Mouse (Mus musculus): ENCODE results near the gene Daam2. TPM values are rescaled to one million over a fixed set of nuclear protein-coding genes. Genes with fewer than 3 reads are reported as not detected.
A peak's percentile ranks its signal among the peaks of the same experiment; 100 is the strongest.

Daam2 gene
- polyA plus RNA-seq, 1 experiment, result 8.7 TPM

DNA sequence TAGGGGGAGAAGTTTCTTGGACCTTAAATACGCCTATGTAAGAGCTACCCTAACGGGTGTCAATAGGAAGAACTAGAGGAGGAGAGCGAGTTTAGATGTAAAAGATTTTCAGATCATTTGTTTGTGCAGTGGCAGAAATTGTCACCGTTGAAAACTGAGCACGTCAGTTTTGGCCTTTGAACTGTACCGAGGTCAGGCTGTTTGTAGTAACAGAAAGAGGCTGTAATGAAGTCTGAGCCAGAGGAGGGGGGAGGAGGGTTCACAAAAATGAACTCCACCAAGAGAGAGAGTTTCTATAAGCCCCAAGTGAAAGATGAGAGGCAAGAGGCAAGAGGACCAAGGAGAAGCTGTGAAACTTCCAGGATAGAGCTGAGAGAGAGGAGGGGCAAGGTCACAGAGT is 144.3 kb downstream of the Daam2 start:
- no peak for TF ChIP-seq POLR2A (IDR thresholded peaks at IDR 0.05; ENCODE audit: borderline replicate concordance, extremely low read depth, low read depth, low read length)
- TF ChIP-seq CTCF (IDR thresholded peaks at IDR 0.05; ENCODE audit: insufficient read depth, low read length), result no peak
- no peak for DNase-seq
- Histone ChIP-seq H3K4me1 (ENCODE audit: control insufficient read depth, insufficient read depth, low read length) (no peaks in the 10 kb centered on the region), H3K4me3 (replicated peaks; ENCODE audit: extremely low read depth, low read depth, low read length) (no peak overlapping the region)
- 53% methylated on average over 6 of the region's 6 CpGs for WGBS

DNA sequence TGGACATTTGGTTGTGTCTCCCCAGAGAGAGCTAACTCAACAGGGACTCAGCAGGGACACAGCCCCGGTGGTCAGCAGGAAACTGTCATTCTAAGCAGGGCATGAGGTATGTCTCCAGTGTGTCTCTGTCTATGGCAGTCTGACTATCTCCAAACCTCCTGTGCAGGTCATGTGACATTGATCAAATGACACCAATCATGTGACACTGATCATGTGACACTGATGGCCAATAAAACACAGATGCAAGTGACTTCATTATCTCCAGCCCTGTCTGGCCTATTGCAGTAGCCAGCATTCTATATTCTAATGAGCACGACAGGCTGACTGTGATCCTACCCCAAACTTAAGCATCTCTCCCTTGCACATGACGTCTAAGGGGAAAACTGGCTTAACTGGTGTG is 147.9 kb downstream of the Daam2 start:
- TF ChIP-seq CTCF (IDR thresholded peaks at IDR 0.05; ENCODE audit: insufficient read depth, low read length), result no peak
- no peak for TF ChIP-seq POLR2A (IDR thresholded peaks at IDR 0.05; ENCODE audit: borderline replicate concordance, extremely low read depth, low read depth, low read length)
- DNase-seq, result no peak
- no peak overlapping the region for H3K4me3 ChIP-seq (replicated peaks; ENCODE audit: extremely low read depth, low read depth, low read length)
- no peaks in the 10 kb centered on the region for H3K4me1 ChIP-seq (ENCODE audit: control insufficient read depth, insufficient read depth, low read length)
- WGBS, result 71% methylated on average over 3 of the region's 3 CpGs

DNA sequence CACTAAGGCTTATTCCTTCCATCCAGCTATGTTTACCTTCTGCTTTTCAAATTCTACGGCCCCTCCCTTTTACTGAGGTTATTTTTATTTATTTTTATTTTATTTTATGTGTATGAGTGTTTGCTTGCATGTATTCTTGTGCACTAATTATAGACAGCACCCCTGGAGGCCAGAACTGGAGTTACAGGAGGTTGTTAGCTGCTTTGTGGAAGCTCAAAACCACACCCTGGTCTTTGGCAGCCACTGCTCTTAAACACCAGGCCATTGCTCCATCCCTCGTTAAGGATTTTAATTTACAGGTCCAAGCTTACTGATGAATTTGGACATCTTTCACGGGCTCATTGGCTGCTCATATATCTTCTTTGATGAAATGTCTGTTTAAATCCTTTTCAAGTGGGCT is 150.6 kb downstream of the Daam2 start:
- no peak for DNase-seq
- WGBS, result 40% methylated on average over 3 of the region's 3 CpGs

DNA sequence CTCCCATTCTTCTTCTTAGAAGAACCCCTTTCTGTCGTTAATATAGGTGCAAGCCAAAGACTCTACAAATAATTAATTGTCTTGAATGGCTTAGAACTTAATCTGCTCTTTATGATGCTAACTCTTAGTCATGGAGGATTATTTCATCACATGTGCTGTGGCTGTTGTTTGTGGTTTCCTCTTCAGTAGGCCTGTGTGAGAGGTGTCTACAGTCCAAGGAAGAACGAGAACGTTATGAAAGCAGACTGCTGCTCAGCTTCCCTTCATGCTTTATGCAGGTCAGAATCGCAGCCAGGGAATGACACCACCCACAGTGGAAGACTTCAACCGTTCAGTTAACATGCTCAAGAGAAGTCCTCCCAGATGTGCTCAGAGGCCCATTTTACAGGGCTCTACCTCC is 151.2 kb downstream of the Daam2 start:
- 79% methylated on average over 5 of the region's 5 CpGs for WGBS
- Histone ChIP-seq H3K4me3 (replicated peaks; ENCODE audit: extremely low read depth, low read depth, low read length) (no peak overlapping the region), H3K4me1 (ENCODE audit: control insufficient read depth, insufficient read depth, low read length) (no peaks in the 10 kb centered on the region)
- no peak for DNase-seq
- TF ChIP-seq POLR2A (IDR thresholded peaks at IDR 0.05; ENCODE audit: borderline replicate concordance, extremely low read depth, low read depth, low read length) (no peak), CTCF (IDR thresholded peaks at IDR 0.05; ENCODE audit: insufficient read depth, low read length) (no peak)

More for the DNA sequence above, 150.6 kb downstream of the Daam2 start:
- TF ChIP-seq POLR2A (IDR thresholded peaks at IDR 0.05; ENCODE audit: borderline replicate concordance, extremely low read depth, low read depth, low read length), result no peak
- TF ChIP-seq CTCF (IDR thresholded peaks at IDR 0.05; ENCODE audit: insufficient read depth, low read length), result peak; percentile 10; the same call in 1 of the 2 replicates
- Histone ChIP-seq H3K4me3 (replicated peaks; ENCODE audit: extremely low read depth, low read depth, low read length) (no peak overlapping the region), H3K4me1 (ENCODE audit: control insufficient read depth, insufficient read depth, low read length) (no peaks in the 10 kb centered on the region)

Other genes starting within 250 kb of the Daam2 start
- 36.2 and 39.7 TPM in 2 replicates for gene Mocs1, start 136.0 kb downstream of the Daam2 start, polyA plus RNA-seq (2012; rRNA removed)
- gene Kif6, start 50.8 kb upstream of the Daam2 start, polyA plus RNA-seq (2012; rRNA removed), result 1.1 and 1.3 TPM in 2 replicates